Mouse (Mus musculus): ENCODE results near the gene Pdk2.

DNA sequence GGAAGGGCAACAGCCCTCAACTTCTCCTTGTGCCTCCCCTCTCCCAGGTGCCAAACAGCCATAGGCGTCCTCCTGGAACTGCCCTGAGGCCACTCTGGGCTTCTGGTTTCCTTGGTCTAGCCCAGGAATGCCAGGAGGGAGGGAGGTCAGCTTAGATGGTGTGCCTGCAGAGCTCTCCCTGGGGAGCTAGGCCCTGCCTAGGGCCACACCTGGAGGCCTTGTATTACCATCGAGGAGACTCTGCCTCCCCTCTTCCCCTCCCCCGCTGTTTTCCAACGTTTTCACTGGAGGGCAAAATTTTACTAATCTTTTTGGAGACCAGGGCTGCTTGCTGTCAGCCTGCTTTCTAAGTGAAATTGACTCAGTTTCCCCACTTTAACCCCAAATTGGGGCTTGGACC lies 35.1 kb downstream of the Pdk2 start:
- TF ChIP-seq CTCF (IDR thresholded peaks at IDR 0.05; ENCODE audit: low read depth): no peak
- no peak for TF ChIP-seq EP300 (optimal IDR thresholded peaks at IDR 0.05)

All from stomach, postnatal 0 days (tissue).